Mouse (Mus musculus) erythroid progenitor cell, adult 5-6 weeks (primary cell): ENCODE data around the gene Hnrnpul2. TPM values are rescaled to one million over a fixed set of nuclear protein-coding genes. Genes with fewer than 3 reads are reported as not detected.

Experiments
- total RNA-seq, 2 experiments: library from RNA; stranded (forward) in 1 of 2; stranded (reverse) in 1 of 2; fragments of 150-400 nt in 1 of 2; fragments of 186-747, 209-891 nt in 1 of 2; gene quantifications; 2 replicates each; pipeline versions ENCODE4 v1.2.3 to v1.2.4; 2015 to 2017; ENCODE audit warnings: low replicate concordance in 2 of 2

The Hnrnpul2 gene
- total RNA-seq, 2 experiments from 2014 or later = 54.9 to 160 TPM

Other genes starting within 250 kb of the Hnrnpul2 start
Only the 30 nearest of the 33 such genes appear.
- not detected in 2 replicates for gene Chrm1, start 156.2 kb upstream of the Hnrnpul2 start, total RNA-seq (2015; ENCODE audit: low replicate concordance)
- 0.26 TPM in 1 of 2 replicates, not detected in the other for gene Chrm1, start 156.2 kb upstream of the Hnrnpul2 start, total RNA-seq (2017; ENCODE audit: low replicate concordance)
- gene Slc3a2, start 96.6 kb upstream of the Hnrnpul2 start, total RNA-seq (2015; ENCODE audit: low replicate concordance) = 198 and 206 TPM in 2 replicates
- gene Slc3a2, start 96.6 kb upstream of the Hnrnpul2 start, total RNA-seq (2017; ENCODE audit: low replicate concordance) = 242 and 266 TPM in 2 replicates
- gene Wdr74, start 84.2 kb upstream of the Hnrnpul2 start, total RNA-seq (2015; ENCODE audit: low replicate concordance) = 22.0 and 28.9 TPM in 2 replicates
- gene Wdr74, start 84.2 kb upstream of the Hnrnpul2 start, total RNA-seq (2017; ENCODE audit: low replicate concordance) = 10.7 and 15.0 TPM in 2 replicates
- gene 1700092M07Rik, start 79.3 kb upstream of the Hnrnpul2 start, total RNA-seq (2015; ENCODE audit: low replicate concordance) = not detected in 2 replicates
- gene 1700092M07Rik, start 79.3 kb upstream of the Hnrnpul2 start, total RNA-seq (2017; ENCODE audit: low replicate concordance) = not detected in 2 replicates
- gene Stx5a, start 78.6 kb upstream of the Hnrnpul2 start, total RNA-seq (2015; ENCODE audit: low replicate concordance) = 67.0 and 97.7 TPM in 2 replicates
- 119 and 128 TPM in 2 replicates for gene Stx5a, start 78.6 kb upstream of the Hnrnpul2 start, total RNA-seq (2017; ENCODE audit: low replicate concordance)
- gene Nxf1, start 62.9 kb upstream of the Hnrnpul2 start, total RNA-seq (2015; ENCODE audit: low replicate concordance) = 462 and 487 TPM in 2 replicates
- 79.9 and 80.3 TPM in 2 replicates for gene Nxf1, start 62.9 kb upstream of the Hnrnpul2 start, total RNA-seq (2017; ENCODE audit: low replicate concordance)
- gene Tmem223, start 49.0 kb upstream of the Hnrnpul2 start, total RNA-seq (2015; ENCODE audit: low replicate concordance) = 25.9 and 40.7 TPM in 2 replicates
- 11.0 and 21.9 TPM in 2 replicates for gene Tmem223, start 49.0 kb upstream of the Hnrnpul2 start, total RNA-seq (2017; ENCODE audit: low replicate concordance)
- gene Tmem179b, start 45.5 kb upstream of the Hnrnpul2 start, total RNA-seq (2015; ENCODE audit: low replicate concordance) = 80.7 and 134 TPM in 2 replicates
- gene Tmem179b, start 45.5 kb upstream of the Hnrnpul2 start, total RNA-seq (2017; ENCODE audit: low replicate concordance) = 66.6 and 95.1 TPM in 2 replicates
- 6.7 and 24.1 TPM in 2 replicates for gene Taf6l, start 33.6 kb upstream of the Hnrnpul2 start, total RNA-seq (2015; ENCODE audit: low replicate concordance)
- 10.5 and 10.9 TPM in 2 replicates for gene Taf6l, start 33.6 kb upstream of the Hnrnpul2 start, total RNA-seq (2017; ENCODE audit: low replicate concordance)
- 49.0 and 51.2 TPM in 2 replicates for gene Polr2g, start 21.4 kb upstream of the Hnrnpul2 start, total RNA-seq (2015; ENCODE audit: low replicate concordance)
- 16.5 and 25.8 TPM in 2 replicates for gene Polr2g, start 21.4 kb upstream of the Hnrnpul2 start, total RNA-seq (2017; ENCODE audit: low replicate concordance)
- gene Zbtb3, start 17.5 kb upstream of the Hnrnpul2 start, total RNA-seq (2015; ENCODE audit: low replicate concordance) = not detected in 2 replicates
- 1.3 TPM in 1 of 2 replicates, not detected in the other for gene Zbtb3, start 17.5 kb upstream of the Hnrnpul2 start, total RNA-seq (2017; ENCODE audit: low replicate concordance)
- gene Ttc9c, start 677 bp upstream of the Hnrnpul2 start, total RNA-seq (2015; ENCODE audit: low replicate concordance) = 55.8 and 56.6 TPM in 2 replicates
- gene Ttc9c, start 677 bp upstream of the Hnrnpul2 start, total RNA-seq (2017; ENCODE audit: low replicate concordance) = 59.4 and 73.3 TPM in 2 replicates
- gene AC129217.1, start 9.8 kb downstream of the Hnrnpul2 start, total RNA-seq (2015; ENCODE audit: low replicate concordance) = not detected in 2 replicates
- gene AC129217.1, start 9.8 kb downstream of the Hnrnpul2 start, total RNA-seq (2017; ENCODE audit: low replicate concordance) = 9.5 and 15.5 TPM in 2 replicates
- gene Bscl2, start 17.5 kb downstream of the Hnrnpul2 start, total RNA-seq (2015; ENCODE audit: low replicate concordance) = 33.9 and 36.0 TPM in 2 replicates
- 20.2 and 27.1 TPM in 2 replicates for gene Bscl2, start 17.5 kb downstream of the Hnrnpul2 start, total RNA-seq (2017; ENCODE audit: low replicate concordance)
- not detected in 2 replicates for gene Gng3, start 19.2 kb downstream of the Hnrnpul2 start, total RNA-seq (2015; ENCODE audit: low replicate concordance)
- not detected in 2 replicates for gene Gng3, start 19.2 kb downstream of the Hnrnpul2 start, total RNA-seq (2017; ENCODE audit: low replicate concordance)
- gene Lrrn4cl, start 30.8 kb downstream of the Hnrnpul2 start, total RNA-seq (2015; ENCODE audit: low replicate concordance) = 1.7 TPM in 1 of 2 replicates, not detected in the other
- gene Lrrn4cl, start 30.8 kb downstream of the Hnrnpul2 start, total RNA-seq (2017; ENCODE audit: low replicate concordance) = 0.39 TPM in 1 of 2 replicates, not detected in the other
- gene Ubxn1, start 51.5 kb downstream of the Hnrnpul2 start, total RNA-seq (2015; ENCODE audit: low replicate concordance) = 46.1 and 49.9 TPM in 2 replicates
- gene Ubxn1, start 51.5 kb downstream of the Hnrnpul2 start, total RNA-seq (2017; ENCODE audit: low replicate concordance) = 73.1 and 101 TPM in 2 replicates
- 8.8 and 23.1 TPM in 2 replicates for gene Uqcc3, start 60.9 kb downstream of the Hnrnpul2 start, total RNA-seq (2015; ENCODE audit: low replicate concordance)
- 7.8 TPM in 1 of 2 replicates, not detected in the other for gene Uqcc3, start 60.9 kb downstream of the Hnrnpul2 start, total RNA-seq (2017; ENCODE audit: low replicate concordance)
- gene Lbhd1, start 63.7 kb downstream of the Hnrnpul2 start, total RNA-seq (2015; ENCODE audit: low replicate concordance) = 36.4 and 44.9 TPM in 2 replicates
- gene Lbhd1, start 63.7 kb downstream of the Hnrnpul2 start, total RNA-seq (2017; ENCODE audit: low replicate concordance) = 6.4 and 9.9 TPM in 2 replicates
- gene Gm49403, start 63.9 kb downstream of the Hnrnpul2 start, total RNA-seq (2015; ENCODE audit: low replicate concordance) = not detected in 2 replicates
- gene Gm49403, start 63.9 kb downstream of the Hnrnpul2 start, total RNA-seq (2017; ENCODE audit: low replicate concordance) = not detected in 2 replicates
- 11.5 and 13.4 TPM in 2 replicates for gene 1810009A15Rik, start 68.8 kb downstream of the Hnrnpul2 start, total RNA-seq (2015; ENCODE audit: low replicate concordance)
- 7.0 and 32.0 TPM in 2 replicates for gene 1810009A15Rik, start 68.8 kb downstream of the Hnrnpul2 start, total RNA-seq (2017; ENCODE audit: low replicate concordance)
- gene Gm49416, start 68.9 kb downstream of the Hnrnpul2 start, total RNA-seq (2015; ENCODE audit: low replicate concordance) = not detected in 2 replicates
- gene Gm49416, start 68.9 kb downstream of the Hnrnpul2 start, total RNA-seq (2017; ENCODE audit: low replicate concordance) = not detected in 2 replicates
- gene Ints5, start 73.0 kb downstream of the Hnrnpul2 start, total RNA-seq (2015; ENCODE audit: low replicate concordance) = 10.1 and 14.3 TPM in 2 replicates
- 7.1 and 7.6 TPM in 2 replicates for gene Ints5, start 73.0 kb downstream of the Hnrnpul2 start, total RNA-seq (2017; ENCODE audit: low replicate concordance)
- gene Ganab, start 78.1 kb downstream of the Hnrnpul2 start, total RNA-seq (2015; ENCODE audit: low replicate concordance) = 71.0 and 83.0 TPM in 2 replicates
- 31.9 and 43.0 TPM in 2 replicates for gene Ganab, start 78.1 kb downstream of the Hnrnpul2 start, total RNA-seq (2017; ENCODE audit: low replicate concordance)
- gene B3gat3, start 100.4 kb downstream of the Hnrnpul2 start, total RNA-seq (2015; ENCODE audit: low replicate concordance) = 16.2 and 28.1 TPM in 2 replicates
- 13.8 and 21.3 TPM in 2 replicates for gene B3gat3, start 100.4 kb downstream of the Hnrnpul2 start, total RNA-seq (2017; ENCODE audit: low replicate concordance)
- not detected in 2 replicates for gene Rom1, start 109.3 kb downstream of the Hnrnpul2 start, total RNA-seq (2015; ENCODE audit: low replicate concordance)
- not detected in 2 replicates for gene Rom1, start 109.3 kb downstream of the Hnrnpul2 start, total RNA-seq (2017; ENCODE audit: low replicate concordance)
- gene Eml3, start 109.5 kb downstream of the Hnrnpul2 start, total RNA-seq (2015; ENCODE audit: low replicate concordance) = 6.5 and 9.6 TPM in 2 replicates
- gene Eml3, start 109.5 kb downstream of the Hnrnpul2 start, total RNA-seq (2017; ENCODE audit: low replicate concordance) = 7.1 and 14.0 TPM in 2 replicates
- 59.9 and 70.3 TPM in 2 replicates for gene Mta2, start 121.9 kb downstream of the Hnrnpul2 start, total RNA-seq (2015; ENCODE audit: low replicate concordance)
- 84.2 and 125 TPM in 2 replicates for gene Mta2, start 121.9 kb downstream of the Hnrnpul2 start, total RNA-seq (2017; ENCODE audit: low replicate concordance)
- gene Tut1, start 133.8 kb downstream of the Hnrnpul2 start, total RNA-seq (2015; ENCODE audit: low replicate concordance) = 0.84 and 3.2 TPM in 2 replicates
- gene Tut1, start 133.8 kb downstream of the Hnrnpul2 start, total RNA-seq (2017; ENCODE audit: low replicate concordance) = 3.7 and 4.4 TPM in 2 replicates
- gene Eef1g, start 147.0 kb downstream of the Hnrnpul2 start, total RNA-seq (2015; ENCODE audit: low replicate concordance) = 198 and 228 TPM in 2 replicates
- 92.0 and 153 TPM in 2 replicates for gene Eef1g, start 147.0 kb downstream of the Hnrnpul2 start, total RNA-seq (2017; ENCODE audit: low replicate concordance)